Mouse (Mus musculus): ENCODE results near the gene Olfr1307. TPM values are rescaled to one million over a fixed set of nuclear protein-coding genes. Genes with fewer than 3 reads are reported as not detected.

Olfr1307 gene
- not detected in 2 replicates for polyA plus RNA-seq (2015; fragmentation: Nextera tagmentation; extraction: Ambion mirVana)

DNA sequence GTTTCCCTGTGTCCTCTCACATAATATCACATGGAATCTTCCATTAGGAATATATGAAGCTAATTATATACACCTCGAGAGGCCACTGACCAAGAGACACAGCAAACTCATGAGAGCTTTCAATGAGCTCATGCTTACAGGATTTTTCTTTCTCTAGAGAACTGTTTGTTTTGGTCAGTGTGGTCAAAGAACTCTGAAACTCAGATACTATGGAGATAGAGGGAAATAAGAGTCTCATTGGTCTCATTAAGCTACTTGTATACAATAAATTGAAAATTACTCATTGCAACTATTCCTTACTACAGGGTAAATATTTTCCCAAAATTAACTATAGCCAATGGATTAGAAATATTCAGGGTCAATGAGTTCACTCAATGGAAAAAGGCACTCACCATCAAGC, at the start of gene Olfr1307:
Olfr1307 (minus strand) TSS at position 101 of the 400 bp plus-strand sequence.
- no peaks in the 10 kb centered on the region for H3K4me1 ChIP-seq
- 82% methylated on average over 1 of the region's 1 CpGs for WGBS

DNA sequence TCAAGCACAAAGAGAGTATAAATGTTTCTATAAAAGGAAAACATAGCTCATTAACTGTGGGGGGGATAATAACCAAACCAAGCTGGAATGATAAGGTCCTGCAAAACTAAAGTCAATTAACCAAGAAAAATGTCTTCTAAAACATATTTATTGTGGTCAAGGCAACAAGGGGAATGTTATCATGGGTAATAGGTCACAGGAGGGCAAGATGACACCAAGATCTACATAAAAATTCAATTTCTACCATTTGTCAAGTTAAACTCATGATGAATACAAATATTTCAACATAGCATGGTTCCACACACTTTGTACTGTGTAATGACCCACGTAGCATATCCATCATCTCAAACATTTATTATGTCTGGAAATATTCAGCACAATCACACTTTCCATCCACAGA, 40.9 kb upstream of the Olfr1307 start, which contains the start of gene Olfr1309:
Olfr1309 (minus strand) TSS at position 101 of the 400 bp plus-strand sequence.
- H3K27ac ChIP-seq = no peak within 1 kb of the TSS
- no peaks in the 10 kb centered on the region for H3K27me3 ChIP-seq
- WGBS = 50% methylated on average over 1 of the region's 1 CpGs
- H3K36me3 ChIP-seq = no peaks in the 10 kb centered on the region
- H3K9me3 ChIP-seq (replicated peaks) = no peaks in the 10 kb centered on the region
- no peak within 1 kb of the TSS for H3K4me3 ChIP-seq (replicated peaks)
- ATAC-seq (replicated peaks; ENCODE audit: low FRiP score) = no peak
- H3K4me1 ChIP-seq = no peaks in the 10 kb centered on the region
- no peak within 1 kb of the TSS for H3K9ac ChIP-seq
- no peak within 1 kb of the TSS for H3K4me2 ChIP-seq

More for the DNA sequence above, at the start of gene Olfr1307:
- Histone ChIP-seq H3K27ac (no peak within 1 kb of the TSS), H3K4me2 (no peak within 1 kb of the TSS), H3K9ac (no peak within 1 kb of the TSS), H3K36me3 (no peaks in the 10 kb centered on the region), H3K27me3 (no peaks in the 10 kb centered on the region), H3K9me3 (replicated peaks) (no peaks in the 10 kb centered on the region), H3K4me3 (replicated peaks) (no peak within 1 kb of the TSS)
- no peak for ATAC-seq (replicated peaks; ENCODE audit: low FRiP score)

DNA sequence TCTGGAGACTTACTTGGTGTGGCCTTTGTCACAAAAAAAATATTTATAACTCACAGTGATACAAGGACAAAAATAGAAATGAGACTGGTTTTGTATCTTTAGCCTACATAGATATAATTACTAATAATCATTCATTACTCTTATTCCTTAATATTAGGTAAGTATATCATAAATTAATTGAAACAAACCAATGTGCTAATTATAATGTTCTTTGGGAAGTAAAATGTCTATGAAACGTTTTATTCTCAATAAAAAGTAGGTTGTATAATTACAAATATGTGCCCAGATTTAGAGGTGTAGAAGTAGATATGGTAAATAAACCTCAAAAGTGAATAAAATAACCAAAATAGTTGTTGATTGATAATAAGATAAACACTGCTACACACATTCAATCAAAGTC, 15.6 kb upstream of the Olfr1307 start, which contains the start of gene Olfr1308:
Olfr1308 (minus strand) TSS at position 101 of the 400 bp plus-strand sequence.
- H3K27ac ChIP-seq = no peak within 1 kb of the TSS
- no peaks in the 10 kb centered on the region for H3K4me1 ChIP-seq
- no peaks in the 10 kb centered on the region for H3K36me3 ChIP-seq
- H3K27me3 ChIP-seq = no peaks in the 10 kb centered on the region
- no peak within 1 kb of the TSS for H3K4me3 ChIP-seq (replicated peaks)
- H3K9me3 ChIP-seq (replicated peaks) = no peaks in the 10 kb centered on the region
- no peak within 1 kb of the TSS for H3K9ac ChIP-seq
- no peak within 1 kb of the TSS for H3K4me2 ChIP-seq
- WGBS = 56% methylated on average over 1 of the region's 1 CpGs
- ATAC-seq (replicated peaks; ENCODE audit: low FRiP score) = no peak

DNA sequence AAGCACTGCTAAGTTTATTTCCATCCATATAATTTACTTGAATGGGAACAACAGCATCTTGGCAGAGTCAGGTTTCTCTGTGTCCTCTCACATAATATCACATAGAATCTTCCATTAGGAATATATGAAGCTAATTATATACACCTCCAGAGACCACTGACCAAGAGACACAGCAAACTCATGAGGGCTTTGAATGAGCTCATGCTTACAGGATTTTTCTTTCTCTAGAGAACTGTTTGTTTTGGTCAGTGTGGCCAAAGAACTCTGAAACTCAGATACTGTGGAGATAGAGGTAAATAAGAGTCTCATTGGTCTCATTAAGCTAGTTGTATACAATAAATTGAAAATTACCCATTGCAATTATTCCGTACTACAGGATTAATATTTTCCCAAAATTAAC, 33.1 kb downstream of the Olfr1307 start, which contains the start of gene Olfr1306:
Olfr1306 (minus strand) TSS at position 101 of the 400 bp plus-strand sequence.
- Histone ChIP-seq H3K36me3 (no peaks in the 10 kb centered on the region), H3K9ac (no peak within 1 kb of the TSS), H3K4me1 (no peaks in the 10 kb centered on the region), H3K4me2 (no peak within 1 kb of the TSS), H3K9me3 (replicated peaks) (no peaks in the 10 kb centered on the region), H3K4me3 (replicated peaks) (no peak within 1 kb of the TSS), H3K27me3 (no peaks in the 10 kb centered on the region), H3K27ac (no peak within 1 kb of the TSS)
- no peak for ATAC-seq (replicated peaks; ENCODE audit: low FRiP score)
- WGBS = 83% methylated on average over 1 of the region's 1 CpGs

Other genes starting within 250 kb of the Olfr1307 start
- not detected in 2 replicates for gene Olfr1301, start 198.4 kb downstream of the Olfr1307 start, polyA plus RNA-seq (2015; fragmentation: Nextera tagmentation; extraction: Ambion mirVana)
- not detected in 2 replicates for gene Olfr1302, start 172.0 kb downstream of the Olfr1307 start, polyA plus RNA-seq (2015; fragmentation: Nextera tagmentation; extraction: Ambion mirVana)
- not detected in 2 replicates for gene Olfr1303, start 129.1 kb downstream of the Olfr1307 start, polyA plus RNA-seq (2015; fragmentation: Nextera tagmentation; extraction: Ambion mirVana)
- not detected in 2 replicates for gene Olfr1305, start 72.3 kb downstream of the Olfr1307 start, polyA plus RNA-seq (2015; fragmentation: Nextera tagmentation; extraction: Ambion mirVana)
- gene Olfr1306, start 33.2 kb downstream of the Olfr1307 start, polyA plus RNA-seq (2015; fragmentation: Nextera tagmentation; extraction: Ambion mirVana) = not detected in 2 replicates
- gene Olfr1308, start 15.5 kb upstream of the Olfr1307 start, polyA plus RNA-seq (2015; fragmentation: Nextera tagmentation; extraction: Ambion mirVana) = not detected in 2 replicates
- gene Olfr1309, start 40.8 kb upstream of the Olfr1307 start, polyA plus RNA-seq (2015; fragmentation: Nextera tagmentation; extraction: Ambion mirVana) = not detected in 2 replicates
- gene Olfr1310, start 63.3 kb upstream of the Olfr1307 start, polyA plus RNA-seq (2015; fragmentation: Nextera tagmentation; extraction: Ambion mirVana) = not detected in 2 replicates
- not detected in 2 replicates for gene Olfr1311, start 75.0 kb upstream of the Olfr1307 start, polyA plus RNA-seq (2015; fragmentation: Nextera tagmentation; extraction: Ambion mirVana)
- gene Olfr1312, start 100.8 kb upstream of the Olfr1307 start, polyA plus RNA-seq (2015; fragmentation: Nextera tagmentation; extraction: Ambion mirVana) = not detected in 2 replicates
- not detected in 2 replicates for gene Olfr1313, start 128.4 kb upstream of the Olfr1307 start, polyA plus RNA-seq (2015; fragmentation: Nextera tagmentation; extraction: Ambion mirVana)
- not detected in 2 replicates for gene Olfr1314, start 147.3 kb upstream of the Olfr1307 start, polyA plus RNA-seq (2015; fragmentation: Nextera tagmentation; extraction: Ambion mirVana)
- gene Olfr1315-ps1, start 166.0 kb upstream of the Olfr1307 start, polyA plus RNA-seq (2015; fragmentation: Nextera tagmentation; extraction: Ambion mirVana) = not detected in 2 replicates
- gene Olfr1316, start 185.5 kb upstream of the Olfr1307 start, polyA plus RNA-seq (2015; fragmentation: Nextera tagmentation; extraction: Ambion mirVana) = not detected in 2 replicates
- not detected in 2 replicates for gene Olfr1317, start 190.9 kb upstream of the Olfr1307 start, polyA plus RNA-seq (2015; fragmentation: Nextera tagmentation; extraction: Ambion mirVana)
- gene Olfr1318, start 204.8 kb upstream of the Olfr1307 start, polyA plus RNA-seq (2015; fragmentation: Nextera tagmentation; extraction: Ambion mirVana) = not detected in 2 replicates